Mouse (Mus musculus): ENCODE data around the gene Wwox. TPM values are rescaled to one million over a fixed set of nuclear protein-coding genes. Genes with fewer than 3 reads are reported as not detected.

Gene Wwox
- total RNA-seq, 1 experiment = 12.5 TPM

GRCm38 (mm10) chr8:115357663-115358335 lies 918.3 kb downstream of the Wwox start:
- no peak overlapping the region for H3K9ac ChIP-seq (ENCODE audit: insufficient read depth, low read depth, low read length, poor library complexity, severe bottlenecking)
- H3K4me3 ChIP-seq (ENCODE audit: insufficient read depth in 1 of 2, low read depth in 1 of 2, low read length in 2 of 2, poor library complexity in 1 of 2, severe bottlenecking in 1 of 2) = no peak overlapping the region
- no peak for TF ChIP-seq ZC3H11A (IDR thresholded peaks at IDR 0.05; ENCODE audit: borderline replicate concordance, low read depth, low read length)
- no peak for TF ChIP-seq ZNF384 (IDR thresholded peaks at IDR 0.05; ENCODE audit: low read depth, low read length)
- no peak for TF ChIP-seq MAFK (IDR thresholded peaks at IDR 0.05; ENCODE audit: insufficient read depth, low read depth, low read length)
- TF ChIP-seq HCFC1 (IDR thresholded peaks at IDR 0.05; ENCODE audit: borderline replicate concordance, insufficient read depth, low read length) = no peak
- no peak for TF ChIP-seq CHD2 (IDR thresholded peaks at IDR 0.05; ENCODE audit: low read depth, low read length)

DNA sequence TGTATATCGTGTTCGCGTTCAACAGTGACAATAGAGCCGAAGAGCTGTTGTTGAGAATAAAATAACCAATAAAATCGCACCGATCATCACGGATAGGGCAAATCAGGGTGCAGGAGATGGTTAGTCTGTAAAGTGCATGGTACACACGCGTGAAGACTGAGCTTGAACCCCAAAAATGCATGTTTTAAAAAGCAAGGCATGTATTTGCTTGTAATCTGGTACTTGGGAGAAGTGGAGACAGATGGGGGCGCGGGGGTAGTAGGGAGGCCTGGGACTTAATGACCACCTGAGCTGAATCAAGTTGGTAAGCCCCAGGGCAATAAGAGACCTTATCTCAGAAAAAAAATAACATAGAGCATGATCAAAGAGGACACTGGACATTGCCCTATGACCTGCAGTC lies 919.0 kb downstream of the Wwox start:
- in situ Hi-C loops (cut with MboI; ENCODE audit: low sequenced_read_pairs in 2 of 2, unreplicated experiment in 2 of 2) = no loop called here
- no peak for TF ChIP-seq ZC3H11A (IDR thresholded peaks at IDR 0.05; ENCODE audit: borderline replicate concordance, low read depth, low read length)
- TF ChIP-seq CHD2 (IDR thresholded peaks at IDR 0.05; ENCODE audit: low read depth, low read length) = no peak
- TF ChIP-seq MAFK (IDR thresholded peaks at IDR 0.05; ENCODE audit: insufficient read depth, low read depth, low read length) = no peak
- no peak for TF ChIP-seq ZNF384 (IDR thresholded peaks at IDR 0.05; ENCODE audit: low read depth, low read length)
- TF ChIP-seq HCFC1 (IDR thresholded peaks at IDR 0.05; ENCODE audit: borderline replicate concordance, insufficient read depth, low read length) = no peak
- H3K4me3 ChIP-seq (ENCODE audit: insufficient read depth in 1 of 2, low read depth in 1 of 2, low read length in 2 of 2, poor library complexity in 1 of 2, severe bottlenecking in 1 of 2) = no peak overlapping the region
- no peaks in the 10 kb centered on the region for H3K9me3 ChIP-seq (ENCODE audit: control insufficient read depth, insufficient read depth, low read depth, low read length)
- no peaks in the 10 kb centered on the region for H3K4me1 ChIP-seq (ENCODE audit: control insufficient read depth in 2 of 2, insufficient read depth in 2 of 2, low read length in 2 of 2, poor library complexity in 1 of 2)
- H3K9ac ChIP-seq (ENCODE audit: insufficient read depth, low read depth, low read length, poor library complexity, severe bottlenecking) = no peak overlapping the region
- H3K27ac ChIP-seq (ENCODE audit: insufficient read depth, low read depth, low read length, poor library complexity, severe bottlenecking) = no peak overlapping the region
- no peak for DNase-seq (ENCODE audit: low read depth, low spot score)
- H3K36me3 ChIP-seq (ENCODE audit: control insufficient read depth, insufficient read depth, low read length, poor library complexity, severe bottlenecking) = no peaks in the 10 kb centered on the region

More at GRCm38 (mm10) chr8:115357663-115358335, 918.3 kb downstream of the Wwox start:
- no peak for DNase-seq (ENCODE audit: low read depth, low spot score)
- Histone ChIP-seq H3K36me3 (ENCODE audit: control insufficient read depth, insufficient read depth, low read length, poor library complexity, severe bottlenecking) (no peaks in the 10 kb centered on the region), H3K27ac (ENCODE audit: insufficient read depth, low read depth, low read length, poor library complexity, severe bottlenecking) (no peak overlapping the region), H3K4me1 (ENCODE audit: control insufficient read depth in 2 of 2, insufficient read depth in 2 of 2, low read length in 2 of 2, poor library complexity in 1 of 2) (no peaks in the 10 kb centered on the region), H3K9me3 (ENCODE audit: control insufficient read depth, insufficient read depth, low read depth, low read length) (no peaks in the 10 kb centered on the region)
- in situ Hi-C loops (cut with MboI; ENCODE audit: low sequenced_read_pairs in 2 of 2, unreplicated experiment in 2 of 2) = no loop called here

DNA sequence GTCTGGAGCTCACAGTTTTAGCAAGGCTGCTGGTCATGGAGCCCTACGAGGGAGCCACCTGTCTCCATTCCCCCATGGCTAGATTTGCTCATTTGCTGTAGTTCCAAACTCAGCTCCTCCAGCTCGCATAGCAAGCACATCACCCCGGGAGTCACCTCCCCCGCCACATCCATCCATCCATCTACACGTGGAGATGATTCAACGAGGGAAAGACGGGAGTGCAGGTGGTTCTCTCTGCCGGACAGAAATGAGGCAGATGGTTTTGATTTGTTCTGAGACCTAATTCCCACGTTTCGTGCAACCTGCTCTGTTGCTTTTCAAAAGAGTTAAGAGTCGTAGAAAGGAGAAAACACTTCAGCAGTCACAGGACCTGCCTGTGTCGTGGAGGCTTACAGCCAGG lies 920.2 kb downstream of the Wwox start:
- Histone ChIP-seq H3K9ac (ENCODE audit: insufficient read depth, low read depth, low read length, poor library complexity, severe bottlenecking) (no peak overlapping the region), H3K36me3 (ENCODE audit: control insufficient read depth, insufficient read depth, low read length, poor library complexity, severe bottlenecking) (no peaks in the 10 kb centered on the region), H3K4me1 (ENCODE audit: control insufficient read depth in 2 of 2, insufficient read depth in 2 of 2, low read length in 2 of 2, poor library complexity in 1 of 2) (no peaks in the 10 kb centered on the region), H3K4me3 (ENCODE audit: insufficient read depth in 1 of 2, low read depth in 1 of 2, low read length in 2 of 2, poor library complexity in 1 of 2, severe bottlenecking in 1 of 2) (no peak overlapping the region), H3K9me3 (ENCODE audit: control insufficient read depth, insufficient read depth, low read depth, low read length) (no peaks in the 10 kb centered on the region), H3K27ac (ENCODE audit: insufficient read depth, low read depth, low read length, poor library complexity, severe bottlenecking) (no peak overlapping the region)
- DNase-seq (ENCODE audit: low read depth, low spot score) = no peak
- in situ Hi-C loops (cut with MboI; ENCODE audit: low sequenced_read_pairs in 2 of 2, unreplicated experiment in 2 of 2) = no loop called here
- no peak for TF ChIP-seq CHD2 (IDR thresholded peaks at IDR 0.05; ENCODE audit: low read depth, low read length)
- no peak for TF ChIP-seq HCFC1 (IDR thresholded peaks at IDR 0.05; ENCODE audit: borderline replicate concordance, insufficient read depth, low read length)
- no peak for TF ChIP-seq ZC3H11A (IDR thresholded peaks at IDR 0.05; ENCODE audit: borderline replicate concordance, low read depth, low read length)
- TF ChIP-seq MAFK (IDR thresholded peaks at IDR 0.05; ENCODE audit: insufficient read depth, low read depth, low read length) = no peak
- no peak for TF ChIP-seq ZNF384 (IDR thresholded peaks at IDR 0.05; ENCODE audit: low read depth, low read length)

DNA sequence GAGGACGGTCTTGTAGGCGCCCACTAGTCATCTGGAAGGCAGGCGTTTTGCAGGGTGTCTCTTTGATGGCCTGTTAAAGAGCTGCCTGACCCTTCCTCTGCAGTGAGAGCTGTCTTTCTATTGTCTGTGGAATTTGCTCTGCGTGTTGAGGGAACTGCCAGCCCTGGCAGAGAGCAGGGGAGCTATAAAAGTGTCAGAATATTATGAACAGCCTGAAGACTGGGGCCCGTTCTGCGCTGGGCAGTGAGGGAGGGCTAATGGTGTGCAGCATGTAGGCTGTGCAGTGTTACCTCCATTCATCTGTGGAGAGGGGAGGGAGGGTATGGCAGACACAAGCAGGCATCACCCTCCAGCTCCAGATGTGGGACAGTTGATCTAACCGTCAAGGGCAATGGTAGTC lies 923.1 kb downstream of the Wwox start:
- TF ChIP-seq ZNF384 (IDR thresholded peaks at IDR 0.05; ENCODE audit: low read depth, low read length) (no peak), HCFC1 (IDR thresholded peaks at IDR 0.05; ENCODE audit: borderline replicate concordance, insufficient read depth, low read length) (no peak), ZC3H11A (IDR thresholded peaks at IDR 0.05; ENCODE audit: borderline replicate concordance, low read depth, low read length) (no peak), CHD2 (IDR thresholded peaks at IDR 0.05; ENCODE audit: low read depth, low read length) (no peak), MAFK (IDR thresholded peaks at IDR 0.05; ENCODE audit: insufficient read depth, low read depth, low read length) (no peak)
- Histone ChIP-seq H3K4me1 (ENCODE audit: control insufficient read depth in 2 of 2, insufficient read depth in 2 of 2, low read length in 2 of 2, poor library complexity in 1 of 2) (no peaks in the 10 kb centered on the region), H3K4me3 (ENCODE audit: insufficient read depth in 1 of 2, low read depth in 1 of 2, low read length in 2 of 2, poor library complexity in 1 of 2, severe bottlenecking in 1 of 2) (no peak overlapping the region), H3K9ac (ENCODE audit: insufficient read depth, low read depth, low read length, poor library complexity, severe bottlenecking) (no peak overlapping the region), H3K9me3 (ENCODE audit: control insufficient read depth, insufficient read depth, low read depth, low read length) (no peaks in the 10 kb centered on the region), H3K36me3 (ENCODE audit: control insufficient read depth, insufficient read depth, low read length, poor library complexity, severe bottlenecking) (no peaks in the 10 kb centered on the region), H3K27ac (ENCODE audit: insufficient read depth, low read depth, low read length, poor library complexity, severe bottlenecking) (no peak overlapping the region)
- no peak for DNase-seq (ENCODE audit: low read depth, low spot score)
- in situ Hi-C loops (cut with MboI; ENCODE audit: low sequenced_read_pairs in 2 of 2, unreplicated experiment in 2 of 2) = no loop called here

All from ES-E14 (cell line).